Mouse (Mus musculus) heart, postnatal 25 days (tissue): ENCODE data around the gene Cntnap5a. TPM values are rescaled to one million over a fixed set of nuclear protein-coding genes. Genes with fewer than 3 reads are reported as not detected.

Experiments used
- DNase-seq: peaks from one replicate; pipeline ENCODE4 v3.0.0; 2022; ENCODE audit warnings: low spot score
- intact Hi-C: fragments of 180-260 bp; cut with DNase I; formaldehyde crosslinking; loops from one replicate; pipeline ENCODE4 v1.15.1; 2025
- total RNA-seq, 2 experiments: library from RNA; stranded (reverse); gene quantifications; 2 replicates each; pipeline ENCODE4 v1.2.3; 2021

Gene Cntnap5a
- not detected for total RNA-seq

GRCm38 (mm10) chr1:115684518-115685368, at the start of gene Cntnap5a:
Gene Cntnap5a, plus strand, starts transcription at chr1:115684756.
- intact Hi-C loops = no loop called here

GRCm38 (mm10) chr1:115646921-115647320, 37.6 kb upstream of the Cntnap5a start:
- no peak for DNase-seq
- intact Hi-C loops = no loop called here

More at GRCm38 (mm10) chr1:115684518-115685368, at the start of gene Cntnap5a:
- DNase-seq = no peak

GRCm38 (mm10) chr1:115658343-115659064, 26.1 kb upstream of the Cntnap5a start:
- intact Hi-C loops = no loop called here
- no peak for DNase-seq

GRCm38 (mm10) chr1:115686494-115686893, 1.9 kb downstream of the Cntnap5a start:
- intact Hi-C loops = no loop called here
- DNase-seq = no peak

GRCm38 (mm10) chr1:115699798-115700197, 15.2 kb downstream of the Cntnap5a start:
- intact Hi-C loops = no loop called here
- DNase-seq = no peak

- no peak for DNase-seq
- intact Hi-C loops = no loop called here
These were observed 58.0 kb downstream of the Cntnap5a start for GRCm38 (mm10) chr1:115742556-115742955.

GRCm38 (mm10) chr1:115745569-115745968, 61.0 kb downstream of the Cntnap5a start:
- DNase-seq = no peak
- intact Hi-C loops = no loop called here

GRCm38 (mm10) chr1:115784737-115785136, 100.2 kb downstream of the Cntnap5a start:
- intact Hi-C loops = no loop called here
- no peak for DNase-seq

GRCm38 (mm10) chr1:115842591-115842990, 158.0 kb downstream of the Cntnap5a start:
- no peak for DNase-seq
- intact Hi-C loops = no loop called here

- intact Hi-C loops = no loop called here
These were observed 163.0 kb downstream of the Cntnap5a start for GRCm38 (mm10) chr1:115847605-115848004.

GRCm38 (mm10) chr1:115852206-115852605, 167.7 kb downstream of the Cntnap5a start:
- intact Hi-C loops = no loop called here
- no peak for DNase-seq

More at GRCm38 (mm10) chr1:115847605-115848004, 163.0 kb downstream of the Cntnap5a start:
- DNase-seq = no peak

GRCm38 (mm10) chr1:115918396-115918795, 233.8 kb downstream of the Cntnap5a start:
- no peak for DNase-seq
- intact Hi-C loops = no loop called here

GRCm38 (mm10) chr1:115925953-115926665, 241.6 kb downstream of the Cntnap5a start:
- DNase-seq = no peak
- intact Hi-C loops = no loop called here

- intact Hi-C loops = no loop called here
- no peak for DNase-seq
These were observed 247.5 kb downstream of the Cntnap5a start for GRCm38 (mm10) chr1:115932045-115932444.

- intact Hi-C loops = no loop called here
- no peak for DNase-seq
These were observed 261.3 kb downstream of the Cntnap5a start for GRCm38 (mm10) chr1:115945892-115946291.

- no peak for DNase-seq
- intact Hi-C loops = no loop called here
These were observed 272.0 kb downstream of the Cntnap5a start for GRCm38 (mm10) chr1:115956528-115956927.

- peak; percentile 0 for DNase-seq
- intact Hi-C loops = no loop called here
These were observed 280.5 kb downstream of the Cntnap5a start for GRCm38 (mm10) chr1:115964993-115965575.

GRCm38 (mm10) chr1:115990204-115990603, 305.6 kb downstream of the Cntnap5a start:
- no peak for DNase-seq
- intact Hi-C loops = no loop called here

- intact Hi-C loops = no loop called here
- no peak for DNase-seq
These were observed 331.2 kb downstream of the Cntnap5a start for GRCm38 (mm10) chr1:116015768-116016167.

- intact Hi-C loops = no loop called here
- DNase-seq = no peak
These were observed 345.1 kb downstream of the Cntnap5a start for GRCm38 (mm10) chr1:116029653-116030052.
